Mouse (Mus musculus) hindbrain, embryonic 12.5 days (tissue): Measurements from ENCODE around the gene Fndc7. TPM values are rescaled to one million over a fixed set of nuclear protein-coding genes. Genes with fewer than 3 reads are reported as not detected.

ENCODE experiments used
- ATAC-seq: fragments of 200-750 bp; cut with Nextera tagmentation; 2 replicates; pipeline ENCODE4 v1.8.0; 2017; ENCODE audit warnings: moderate TSS enrichment; ENCODE audit not compliant: low FRiP score
- H3K27ac ChIP-seq: fragments of 300-500 bp; sonication (generic); 2 replicates; pipeline ENCODE4 v1.5.1; 2016; ENCODE audit warnings: mild to moderate bottlenecking
- H3K27me3 ChIP-seq: fragments of 300-500 bp; sonication (generic); 2 replicates; pipeline ENCODE4 v1.6.1; 2016; ENCODE audit warnings: mild to moderate bottlenecking
- H3K36me3 ChIP-seq: fragments of 300-500 bp; sonication (generic); 2 replicates; pipeline ENCODE4 v1.6.1; 2016; ENCODE audit warnings: mild to moderate bottlenecking
- H3K4me1 ChIP-seq: fragments of 300-500 bp; sonication (generic); 2 replicates; pipeline ENCODE4 v1.6.1; 2016
- H3K4me2 ChIP-seq: fragments of 300-500 bp; sonication (generic); replicated peaks from 2 replicates; pipeline ENCODE4 v1.6.1; 2016; ENCODE audit warnings: mild to moderate bottlenecking
- H3K4me3 ChIP-seq: fragments of 300-500 bp; sonication (generic); 2 replicates; pipeline ENCODE4 v1.5.1; 2016; ENCODE audit warnings: mild to moderate bottlenecking
- H3K9ac ChIP-seq: fragments of 300-500 bp; sonication (generic); 2 replicates; pipeline ENCODE4 v1.6.1; 2016; ENCODE audit warnings: mild to moderate bottlenecking, moderate library complexity
- H3K9me3 ChIP-seq: fragments of 300-500 bp; sonication (generic); replicated peaks from 2 replicates; pipeline ENCODE4 v1.6.1; 2016; ENCODE audit warnings: mild to moderate bottlenecking
- WGBS: fragments of 180-500 bp; shearing (Covaris S2); methylation state at CpG from one replicate; pipeline ENCODE4 v1.1.7; 2016; 5-methylcytosine and 5-hydroxymethylcytosine counted together
- polyA plus RNA-seq: library from polyadenylated mRNA; unstranded; fragments of >200 nt; fragmentation: Nextera tagmentation; extraction: Ambion mirVana; gene quantifications from 2 replicates; pipeline ENCODE4 v1.2.1, GENCODE M21; 2016

The Fndc7 gene
- polyA plus RNA-seq = 0.12 and 0.22 TPM in 2 replicates

DNA sequence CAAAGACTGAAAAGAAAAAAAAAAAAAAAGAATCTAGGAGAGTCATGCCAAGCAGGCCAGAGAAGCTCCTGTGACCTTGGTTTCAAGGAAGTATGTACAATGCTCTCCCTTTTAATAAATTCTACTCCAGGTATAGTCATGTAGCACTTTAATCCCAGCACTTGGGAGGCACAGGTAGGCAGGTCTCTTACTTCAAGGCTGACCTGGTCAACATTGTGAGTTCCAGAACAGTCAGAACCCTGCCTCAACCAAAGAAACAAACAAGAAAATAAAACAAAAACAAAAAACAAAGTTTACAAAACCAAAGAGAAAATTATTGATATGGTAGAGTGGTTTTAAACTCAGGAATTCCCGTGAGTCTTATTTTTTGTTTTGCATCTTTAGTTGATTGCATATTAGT lies at the start of gene Fndc7:
Fndc7 (minus strand) TSS at position 101 of the 400 bp plus-strand sequence.
- Histone ChIP-seq H3K9ac (no peak within 1 kb of the TSS), H3K36me3 (no peaks in the 10 kb centered on the region), H3K4me2 (no peak within 1 kb of the TSS), H3K9me3 (no peaks in the 10 kb centered on the region), H3K4me3 (no peak within 1 kb of the TSS), H3K27ac (no peak within 1 kb of the TSS), H3K27me3 (no peaks in the 10 kb centered on the region), H3K4me1 (peaks cover 16% of the 10 kb centered on the region)
- 93% methylated on average over 1 of the region's 1 CpGs for WGBS
- no peak for ATAC-seq

DNA sequence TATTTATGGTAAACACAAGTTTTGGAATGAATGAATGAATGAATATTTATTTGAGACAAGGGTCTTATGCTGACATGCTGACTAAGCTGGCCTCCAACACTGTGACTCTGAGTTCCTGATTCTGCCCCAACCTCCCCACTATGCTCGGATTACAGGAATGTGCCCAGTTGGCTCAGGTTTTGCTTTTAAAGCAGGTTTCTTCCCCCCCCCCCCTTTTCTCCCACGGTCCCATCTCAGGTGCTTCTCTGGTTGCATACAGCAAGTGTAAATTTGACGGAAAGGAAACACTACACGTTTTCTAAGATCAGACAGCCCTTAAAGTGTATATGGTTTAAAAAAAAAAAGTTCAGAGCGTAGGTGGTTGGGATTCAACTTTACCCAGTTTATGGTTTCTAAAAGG lies 49.8 kb upstream of the Fndc7 start, which contains the start of gene Henmt1:
Henmt1 (plus strand) TSS at position 301 of the 400 bp plus-strand sequence.
- H3K9ac ChIP-seq = no peak within 1 kb of the TSS; the same call in 1 of the 2 replicates
- no peak within 1 kb of the TSS for H3K27ac ChIP-seq
- no peaks in the 10 kb centered on the region for H3K4me1 ChIP-seq
- 81% methylated on average over 5 of the region's 5 CpGs for WGBS
- H3K36me3 ChIP-seq = no peaks in the 10 kb centered on the region
- ATAC-seq = no peak
- H3K4me2 ChIP-seq = peak within 1 kb of the TSS; percentile 53
- H3K27me3 ChIP-seq = no peaks in the 10 kb centered on the region
- H3K4me3 ChIP-seq = peak within 1 kb of the TSS; percentile 25
- no peaks in the 10 kb centered on the region for H3K9me3 ChIP-seq

DNA sequence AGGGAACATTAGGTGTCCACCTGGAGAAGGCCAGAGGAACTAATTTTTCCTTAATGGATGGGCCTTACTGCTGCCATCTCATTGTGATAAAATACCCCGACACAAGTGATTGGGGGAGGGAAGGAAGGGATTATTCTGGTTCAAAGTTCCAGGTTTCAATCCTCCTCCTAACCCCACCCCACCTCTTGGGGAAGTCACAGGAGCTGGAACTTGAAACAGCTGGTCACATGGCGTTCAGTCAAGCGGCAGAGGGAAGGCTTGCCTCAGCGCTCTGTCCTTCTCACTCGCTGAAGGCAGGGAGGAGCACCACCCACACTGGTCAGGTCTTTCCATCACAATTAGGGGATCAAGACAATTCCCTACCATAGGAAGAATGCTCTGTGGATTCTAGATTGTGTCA lies 48.9 kb upstream of the Fndc7 start:
- ATAC-seq = no peak
- Histone ChIP-seq H3K27ac (no peak overlapping the region), H3K4me3 (no peak overlapping the region), H3K4me2 (no peak overlapping the region), H3K9me3 (no peaks in the 10 kb centered on the region), H3K9ac (no peak overlapping the region), H3K27me3 (no peaks in the 10 kb centered on the region), H3K36me3 (no peaks in the 10 kb centered on the region), H3K4me1 (no peaks in the 10 kb centered on the region)
- WGBS = 92% methylated on average over 5 of the region's 5 CpGs

DNA sequence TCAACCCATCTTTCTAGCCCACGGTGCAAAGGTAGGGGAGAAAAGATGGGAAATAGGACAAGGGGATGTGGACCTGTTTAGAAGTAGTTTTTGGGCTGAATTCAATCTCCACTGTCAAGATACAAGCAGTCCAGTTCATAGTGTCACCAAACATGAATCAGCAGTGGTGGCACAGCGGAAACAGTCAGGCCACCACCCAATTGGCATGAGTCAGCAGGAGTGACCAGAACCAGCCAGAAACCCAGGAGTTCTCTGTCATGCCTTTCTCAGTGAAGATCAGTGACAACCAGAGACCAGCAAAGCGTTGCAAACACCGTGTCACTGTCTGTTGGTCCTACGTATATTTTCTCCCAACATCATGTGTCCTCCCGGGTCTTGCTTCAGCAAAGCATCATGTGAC lies 43.7 kb upstream of the Fndc7 start:
- 95% methylated on average over 6 of the region's 6 CpGs for WGBS
- no peak for ATAC-seq
- H3K4me3 ChIP-seq = no peak overlapping the region

DNA sequence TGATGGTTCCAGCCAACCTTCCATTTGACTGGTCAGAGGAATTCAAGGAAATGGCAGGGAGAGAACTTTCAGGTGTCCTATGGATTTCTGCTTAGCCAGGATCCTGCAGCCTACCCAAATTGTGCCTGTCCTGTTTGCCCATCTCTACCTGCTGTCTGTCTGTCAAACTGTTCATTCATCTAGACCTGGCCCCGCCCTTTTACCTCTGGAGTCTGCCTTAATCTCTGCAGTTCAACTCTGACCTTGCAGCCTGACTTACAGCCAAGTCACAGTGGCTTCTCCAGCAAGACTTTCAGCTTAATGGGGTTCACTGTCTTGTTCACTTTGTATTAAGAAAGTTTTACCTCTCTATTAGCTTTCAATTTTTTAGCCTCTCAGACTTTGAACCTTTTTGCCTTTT lies 36.5 kb upstream of the Fndc7 start:
- ATAC-seq = no peak

More for the DNA sequence above, 43.7 kb upstream of the Fndc7 start:
- no peaks in the 10 kb centered on the region for H3K36me3 ChIP-seq
- no peaks in the 10 kb centered on the region for H3K27me3 ChIP-seq
- no peak overlapping the region for H3K4me2 ChIP-seq
- H3K9me3 ChIP-seq = no peaks in the 10 kb centered on the region
- no peak overlapping the region for H3K27ac ChIP-seq
- H3K4me1 ChIP-seq = no peaks in the 10 kb centered on the region
- H3K9ac ChIP-seq = no peak overlapping the region

DNA sequence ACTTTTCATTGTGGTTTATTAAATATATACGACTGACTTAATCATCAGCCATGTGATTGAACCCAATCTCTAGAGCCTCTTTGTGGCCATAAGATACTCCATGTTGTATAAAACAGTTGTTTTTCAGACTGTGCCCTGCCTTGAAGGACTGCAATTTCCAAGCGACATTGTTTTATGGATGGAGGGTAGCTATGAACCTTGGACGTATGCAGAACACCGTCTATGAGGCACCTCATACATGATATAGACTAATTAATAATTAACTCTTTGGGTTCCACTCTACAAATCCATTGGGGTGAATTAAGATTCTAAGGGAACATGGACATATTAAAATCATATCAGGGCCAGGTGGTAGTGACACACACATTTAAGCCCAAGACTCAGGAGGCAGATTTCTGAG lies 35.9 kb upstream of the Fndc7 start:
- H3K4me2 ChIP-seq = no peak overlapping the region
- H3K36me3 ChIP-seq = no peaks in the 10 kb centered on the region
- no peaks in the 10 kb centered on the region for H3K4me1 ChIP-seq
- no peak overlapping the region for H3K27ac ChIP-seq
- no peak for ATAC-seq
- H3K9ac ChIP-seq = no peak overlapping the region
- WGBS = 86% methylated on average over 4 of the region's 4 CpGs
- H3K27me3 ChIP-seq = no peaks in the 10 kb centered on the region
- no peak overlapping the region for H3K4me3 ChIP-seq
- no peaks in the 10 kb centered on the region for H3K9me3 ChIP-seq

More for the DNA sequence above, 36.5 kb upstream of the Fndc7 start:
- H3K36me3 ChIP-seq = no peaks in the 10 kb centered on the region
- H3K4me3 ChIP-seq = no peak overlapping the region
- H3K4me1 ChIP-seq = no peaks in the 10 kb centered on the region
- H3K9ac ChIP-seq = no peak overlapping the region
- H3K27me3 ChIP-seq = no peaks in the 10 kb centered on the region
- H3K9me3 ChIP-seq = no peaks in the 10 kb centered on the region
- no peak overlapping the region for H3K27ac ChIP-seq
- H3K4me2 ChIP-seq = no peak overlapping the region
- 79% methylated on average over 1 of the region's 1 CpGs for WGBS

DNA sequence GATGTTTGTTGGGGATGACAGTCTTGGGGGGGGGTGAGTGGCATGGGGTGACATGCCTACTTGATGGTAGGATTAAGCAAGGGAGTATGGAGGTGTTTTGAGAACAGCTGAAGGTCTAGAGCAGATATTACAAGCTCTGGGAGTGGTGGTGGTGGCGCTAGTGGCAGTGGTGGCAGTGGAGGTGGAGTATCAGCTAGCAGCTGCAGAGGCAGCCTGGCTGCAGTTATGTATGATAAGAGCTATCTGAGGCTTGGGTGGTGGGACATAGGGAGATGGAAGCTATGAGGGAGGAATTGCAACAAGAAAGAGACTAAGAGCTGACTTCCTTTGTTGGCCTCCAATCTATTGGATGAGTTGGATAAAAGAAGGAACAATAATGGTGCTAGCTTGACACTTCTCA lies 32.0 kb upstream of the Fndc7 start:
- Histone ChIP-seq H3K4me2 (no peak overlapping the region), H3K4me1 (no peaks in the 10 kb centered on the region), H3K9me3 (no peaks in the 10 kb centered on the region), H3K4me3 (no peak overlapping the region), H3K27me3 (no peaks in the 10 kb centered on the region), H3K36me3 (no peaks in the 10 kb centered on the region), H3K27ac (no peak overlapping the region), H3K9ac (no peak overlapping the region)
- ATAC-seq = no peak
- WGBS = 87% methylated on average over 1 of the region's 1 CpGs

DNA sequence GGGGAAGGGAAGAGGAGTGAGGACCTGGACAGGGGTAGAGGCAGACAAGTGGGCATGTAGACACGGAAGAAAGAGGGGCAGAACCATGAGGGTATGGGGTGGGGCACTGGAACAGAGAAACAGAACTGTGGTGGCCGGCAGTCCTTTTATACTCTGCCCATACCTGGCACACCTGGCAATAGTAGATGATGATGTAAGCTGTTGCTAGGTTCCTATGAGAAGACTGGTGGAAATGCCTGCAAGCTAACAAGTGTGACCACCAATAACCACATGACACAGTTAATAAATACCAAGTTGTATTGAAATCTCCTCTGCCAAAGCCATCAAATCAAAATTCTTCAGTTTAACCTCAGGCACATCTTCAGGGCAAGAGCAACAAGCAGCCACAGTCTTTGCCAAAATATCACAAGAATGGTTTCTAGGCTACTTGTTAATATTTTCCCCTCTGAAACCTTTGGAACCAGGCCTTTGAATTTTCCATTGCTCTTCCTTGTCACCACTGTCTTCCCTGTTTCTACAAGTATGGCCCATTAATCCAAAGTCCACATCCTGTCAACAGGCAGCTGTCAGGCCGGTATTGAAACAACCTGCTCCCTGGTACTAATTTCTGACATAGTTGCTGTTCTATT lies 30.7 kb upstream of the Fndc7 start:
- Histone ChIP-seq H3K4me2 (no peak overlapping the region), H3K4me3 (no peak overlapping the region), H3K27ac (no peak overlapping the region), H3K4me1 (no peaks in the 10 kb centered on the region), H3K9ac (no peak overlapping the region), H3K36me3 (no peaks in the 10 kb centered on the region), H3K27me3 (no peaks in the 10 kb centered on the region), H3K9me3 (no peaks in the 10 kb centered on the region)
- ATAC-seq = no peak
- 91% methylated on average over 3 of the region's 3 CpGs for WGBS

DNA sequence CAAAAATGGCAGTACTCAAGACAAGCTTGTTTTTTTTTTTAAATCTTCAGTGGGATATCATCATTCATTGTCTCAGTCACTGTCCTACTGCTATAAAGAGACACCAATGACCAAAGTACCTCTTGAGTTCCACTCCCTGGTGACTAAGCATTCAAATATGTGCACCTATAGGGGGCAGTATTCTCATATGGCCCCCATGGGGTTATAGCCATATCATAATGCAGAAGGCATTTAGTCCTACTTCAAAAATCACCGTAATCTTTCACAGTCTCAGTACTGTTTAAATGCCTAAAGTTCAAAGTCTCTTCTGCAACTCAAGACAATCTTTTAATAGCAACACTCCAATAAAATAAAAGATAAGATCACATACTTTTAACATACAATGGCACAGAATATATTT lies 29.0 kb upstream of the Fndc7 start:
- Histone ChIP-seq H3K4me3 (no peak overlapping the region), H3K27me3 (no peaks in the 10 kb centered on the region), H3K36me3 (no peaks in the 10 kb centered on the region), H3K4me2 (no peak overlapping the region), H3K9ac (no peak overlapping the region), H3K9me3 (no peaks in the 10 kb centered on the region), H3K27ac (no peak overlapping the region), H3K4me1 (no peaks in the 10 kb centered on the region)
- WGBS = 100% methylated on average over 1 of the region's 1 CpGs
- no peak for ATAC-seq

DNA sequence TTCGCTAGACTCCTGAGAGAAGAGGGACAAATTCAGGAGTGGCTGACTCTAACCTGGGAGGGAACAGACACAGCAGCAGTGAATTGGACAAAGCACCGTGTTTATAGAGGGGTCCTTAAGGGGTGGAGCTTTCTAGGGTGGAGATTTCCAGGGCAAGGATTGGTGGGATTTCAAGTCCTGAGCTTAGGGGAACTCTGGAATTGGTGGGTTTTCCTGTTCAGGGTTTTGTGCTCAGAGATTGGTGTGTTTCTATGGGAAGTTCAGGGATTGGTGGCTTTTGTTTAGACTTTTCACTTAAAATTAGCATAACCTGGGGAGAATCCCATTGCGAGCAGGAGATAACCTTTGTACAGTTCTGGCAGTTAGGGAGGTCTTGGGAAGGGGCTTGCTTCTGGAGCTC lies 28.2 kb upstream of the Fndc7 start:
- Histone ChIP-seq H3K36me3 (no peaks in the 10 kb centered on the region), H3K9ac (no peak overlapping the region), H3K4me2 (no peak overlapping the region)

DNA sequence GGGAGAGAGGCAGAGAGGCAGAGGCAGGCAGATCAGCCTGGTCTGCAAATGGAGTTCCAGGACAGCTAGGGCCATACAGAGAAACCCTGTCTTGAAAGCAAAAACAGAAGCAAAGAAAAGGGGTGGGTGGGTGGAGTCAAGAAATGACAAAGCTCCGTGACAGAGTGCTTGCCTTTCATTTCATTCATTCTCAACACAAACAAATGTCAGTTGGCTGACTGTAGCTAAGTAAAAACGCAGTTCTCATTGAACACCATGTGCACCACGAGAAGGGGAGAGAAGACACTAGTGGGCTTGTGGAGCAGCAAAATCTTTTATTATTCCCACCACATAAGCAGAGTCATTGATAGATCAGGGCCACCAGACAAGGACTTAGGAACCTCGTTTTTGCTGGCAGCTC lies 27.0 kb upstream of the Fndc7 start:
- H3K36me3 ChIP-seq = no peaks in the 10 kb centered on the region
- no peak overlapping the region for H3K4me2 ChIP-seq
- 37% methylated on average over 4 of the region's 4 CpGs for WGBS
- 0 out of 2 replicates have a peak, but pooled peaks cover 6% of the 10 kb centered on the region for H3K4me1 ChIP-seq
- no peak overlapping the region for H3K9ac ChIP-seq
- no peaks in the 10 kb centered on the region for H3K27me3 ChIP-seq
- no peak overlapping the region for H3K4me3 ChIP-seq
- ATAC-seq = no peak
- H3K9me3 ChIP-seq = no peaks in the 10 kb centered on the region
- no peak overlapping the region for H3K27ac ChIP-seq

More for the DNA sequence above, 28.2 kb upstream of the Fndc7 start:
- no peaks in the 10 kb centered on the region for H3K27me3 ChIP-seq
- no peak for ATAC-seq
- 63% methylated on average over 3 of the region's 3 CpGs for WGBS
- H3K27ac ChIP-seq = no peak overlapping the region
- H3K9me3 ChIP-seq = no peaks in the 10 kb centered on the region
- H3K4me3 ChIP-seq = no peak overlapping the region
- H3K4me1 ChIP-seq = no peaks in the 10 kb centered on the region

DNA sequence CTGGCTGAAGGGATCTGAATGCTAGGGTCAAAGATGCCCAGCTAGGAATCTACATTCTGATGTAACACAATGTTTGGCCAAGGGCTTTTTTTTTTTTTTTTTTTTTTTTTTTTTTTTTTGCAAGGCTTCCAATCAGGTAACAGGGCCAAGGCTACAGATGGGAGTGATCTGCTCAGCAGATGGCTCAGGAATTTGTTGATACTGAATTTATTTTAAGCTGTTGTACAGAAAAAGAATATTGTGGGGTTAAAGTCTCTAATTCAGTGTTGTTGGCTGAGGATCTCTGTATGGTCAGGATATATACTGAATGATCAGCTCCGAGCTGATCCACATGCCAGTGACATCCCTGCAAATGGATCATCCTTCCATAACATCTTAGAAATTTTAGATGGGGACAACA lies 26.2 kb upstream of the Fndc7 start:
- Histone ChIP-seq H3K36me3 (no peaks in the 10 kb centered on the region), H3K9ac (no peak overlapping the region), H3K4me2 (no peak overlapping the region), H3K4me1 (0 out of 2 replicates have a peak, but pooled peaks cover 6% of the 10 kb centered on the region), H3K27me3 (no peaks in the 10 kb centered on the region), H3K9me3 (no peaks in the 10 kb centered on the region), H3K27ac (no peak overlapping the region), H3K4me3 (no peak overlapping the region)
- no peak for ATAC-seq
- 90% methylated on average over 1 of the region's 1 CpGs for WGBS
